In genomic region chr8:56621093-56621492, GRCm38 (mm10) we compare ENCODE assay signal across 18 mouse cellular contexts.
DNase-seq lines count a peak whose midpoint lies in the region; ATAC-seq and TF ChIP-seq lines count a peak whose summit lies in the region.
"Had no signal": no experiment of that assay in that cellular context is flagged by ENCODE, and none has a peak within 500 bp of the region (broad histone marks: within the 10 kb centered on the region; RNA-seq: fewer than 3 reads in every experiment).

No protein-coding gene starts in this region.

- no peak for TF ChIP-seq POLR2A in lung, adult 2 months (IDR thresholded peaks at IDR 0.05; ENCODE audit: borderline replicate concordance, extremely low read depth, low read depth, low read length)

- peak overlapping the region; percentile 66 for H3K4me2 ChIP-seq in heart, embryonic 14.5 days (ENCODE audit: low read length)
- peak overlapping the region; percentile 25; the same call in 1 of the 2 replicates for H3K4me2 ChIP-seq in midbrain, embryonic 12.5 days (replicated peaks)
- no peak overlapping the region for H3K4me2 ChIP-seq in midbrain, embryonic 16.5 days (ENCODE audit: low read length)
- H3K4me2 ChIP-seq in limb, embryonic 12.5 days, result peak overlapping the region; percentile 11; the same call in 1 of the 2 replicates
- H3K4me2 ChIP-seq: hindbrain, embryonic 14.5 days; lung, embryonic 15.5 days had no signal

- no peaks in the 10 kb centered on the region for H3K36me3 ChIP-seq in heart, embryonic 14.5 days (ENCODE audit: control insufficient read depth, insufficient read depth, low read length)
- H3K36me3 ChIP-seq in midbrain, embryonic 12.5 days, result no peaks in the 10 kb centered on the region
- H3K36me3 ChIP-seq in midbrain, embryonic 16.5 days (ENCODE audit: control insufficient read depth, insufficient read depth, low read length), result no peaks in the 10 kb centered on the region
- no peaks in the 10 kb centered on the region for H3K36me3 ChIP-seq in limb, embryonic 12.5 days
- H3K36me3 ChIP-seq: lung, embryonic 15.5 days had no signal

- 18% methylated on average over 4 of the region's 4 CpGs for WGBS in heart, embryonic 14.5 days
- WGBS in midbrain, embryonic 12.5 days, result 18% methylated on average over 4 of the region's 4 CpGs
- WGBS in midbrain, embryonic 16.5 days, result 21% methylated on average over 4 of the region's 4 CpGs
- 28% methylated on average over 4 of the region's 4 CpGs for WGBS in limb, embryonic 12.5 days
- WGBS in lung, adult 2 months, result 32% methylated on average over 4 of the region's 4 CpGs

- peak overlapping the region; percentile 14 for H3K9ac ChIP-seq in heart, embryonic 14.5 days (ENCODE audit: low read length)
- H3K9ac ChIP-seq in midbrain, embryonic 12.5 days (replicated peaks), result no peak overlapping the region
- no peak overlapping the region for H3K9ac ChIP-seq in midbrain, embryonic 16.5 days (ENCODE audit: low read depth, low read length)
- no peak overlapping the region for H3K9ac ChIP-seq in limb, embryonic 12.5 days (replicated peaks)
- H3K9ac ChIP-seq: hindbrain, embryonic 14.5 days; lung, embryonic 15.5 days had no signal

- DNase-seq in heart, adult 18-20 months, result no peak
- no peak for DNase-seq in lung, adult 2 months
- DNase-seq: adrenal gland, postnatal 10 days; cerebellum, adult 8-10 months; gastrocnemius, postnatal 25 days; kidney, adult 8-10 months; kidney, postnatal 36 days; right cerebral cortex, adult 18-20 months; spleen, adult 18-20 months; thymus, postnatal 36 days had no signal

- H3K4me1 ChIP-seq in heart, embryonic 14.5 days (ENCODE audit: control insufficient read depth in 2 of 2, insufficient read depth in 2 of 2, low read length in 2 of 2), result peaks cover 27 to 40% of the 10 kb centered on the region in 2 experiments
- H3K4me1 ChIP-seq in midbrain, embryonic 12.5 days, result peaks cover 29% of the 10 kb centered on the region
- H3K4me1 ChIP-seq in midbrain, embryonic 16.5 days (ENCODE audit: control insufficient read depth, insufficient read depth, low read length), result peaks cover 4% of the 10 kb centered on the region
- peaks cover 51% of the 10 kb centered on the region for H3K4me1 ChIP-seq in limb, embryonic 12.5 days (replicated peaks)
- no peaks in the 10 kb centered on the region for H3K4me1 ChIP-seq in lung, adult 2 months (ENCODE audit: control insufficient read depth, insufficient read depth, low read length)

- H3K27ac ChIP-seq in heart, embryonic 14.5 days (replicated peaks in 1 of 2; ENCODE audit: control insufficient read depth in 1 of 2, insufficient read depth in 1 of 2, low read depth in 2 of 2, low read length in 2 of 2), result no peak overlapping the region
- no peak overlapping the region for H3K27ac ChIP-seq in midbrain, embryonic 12.5 days (replicated peaks)
- H3K27ac ChIP-seq in midbrain, embryonic 16.5 days (ENCODE audit: low read length), result no peak overlapping the region
- no peak overlapping the region for H3K27ac ChIP-seq in limb, embryonic 12.5 days
- H3K27ac ChIP-seq: hindbrain, embryonic 14.5 days; lung, embryonic 15.5 days had no signal

- no peaks in the 10 kb centered on the region for H3K9me3 ChIP-seq in heart, embryonic 14.5 days (ENCODE audit: control insufficient read depth, low read length)
- no peaks in the 10 kb centered on the region for H3K9me3 ChIP-seq in midbrain, embryonic 12.5 days
- H3K9me3 ChIP-seq in midbrain, embryonic 16.5 days (replicated peaks; ENCODE audit: control insufficient read depth, low read length, poor library complexity, severe bottlenecking), result no peaks in the 10 kb centered on the region
- H3K9me3 ChIP-seq in limb, embryonic 12.5 days, result no peaks in the 10 kb centered on the region
- H3K9me3 ChIP-seq: lung, embryonic 15.5 days had no signal

- TF ChIP-seq CTCF in lung, adult 2 months (IDR thresholded peaks at IDR 0.05; ENCODE audit: insufficient read depth, low read length), result no peak

- no peak for ATAC-seq in heart, embryonic 14.5 days (ENCODE audit: insufficient number of reproducible peaks, insufficient read depth, low FRiP score, low read depth)
- 0 out of 2 replicates have a peak, but pooled peaks have one; percentile 25 for ATAC-seq in midbrain, embryonic 12.5 days (ENCODE audit: low FRiP score, low read depth)
- ATAC-seq in midbrain, embryonic 16.5 days, result no peak
- ATAC-seq in limb, embryonic 12.5 days (ENCODE audit: insufficient number of reproducible peaks, insufficient read depth, low FRiP score, low TSS enrichment, low read depth), result no peak
- 0 out of 2 replicates have a peak, but pooled peaks have one; percentile 15 for ATAC-seq in megakaryocyte-erythroid progenitor cell, adult 5-6 weeks (replicated peaks; ENCODE audit: low FRiP score, low TSS enrichment, poor library complexity, severe bottlenecking)
- ATAC-seq: CD4-positive, CD25-positive, alpha-beta regulatory T cell, adult 4 months had no signal

- peak overlapping the region in 1 of 2 experiments; percentile 27; a peak in 2 of 4 replicates for H3K4me3 ChIP-seq in heart, embryonic 14.5 days (ENCODE audit: control insufficient read depth in 1 of 2, insufficient read depth in 1 of 2, low read depth in 1 of 2, low read length in 2 of 2)
- no peak overlapping the region for H3K4me3 ChIP-seq in midbrain, embryonic 12.5 days
- no peak overlapping the region for H3K4me3 ChIP-seq in midbrain, embryonic 16.5 days (ENCODE audit: low read depth, low read length)
- H3K4me3 ChIP-seq in limb, embryonic 12.5 days (replicated peaks), result no peak overlapping the region
- H3K4me3 ChIP-seq in lung, adult 2 months (replicated peaks; ENCODE audit: extremely low read depth, low read depth, low read length), result no peak overlapping the region
- H3K4me3 ChIP-seq: lung, embryonic 15.5 days had no signal

- peaks cover 4% of the 10 kb centered on the region; the same call in 1 of the 2 replicates for H3K27me3 ChIP-seq in heart, embryonic 14.5 days (ENCODE audit: control insufficient read depth, insufficient read depth, low read length)
- peaks cover 50% of the 10 kb centered on the region for H3K27me3 ChIP-seq in midbrain, embryonic 12.5 days
- H3K27me3 ChIP-seq in midbrain, embryonic 16.5 days (ENCODE audit: control insufficient read depth, insufficient read depth, low read depth, low read length), result peaks cover 33% of the 10 kb centered on the region
- H3K27me3 ChIP-seq in limb, embryonic 12.5 days, result peaks cover 35% of the 10 kb centered on the region

Comparison
In these comparisons a context has a peak if more than half of its experiments do, and no peak if none do; other contexts are left out.
1. ATAC-seq: peak in midbrain, embryonic 12.5 days (single experiment) and megakaryocyte-erythroid progenitor cell, adult 5-6 weeks (single experiment); none in heart, embryonic 14.5 days (single experiment), midbrain, embryonic 16.5 days (single experiment) and limb, embryonic 12.5 days (single experiment).